Mouse (Mus musculus) cerebellum, adult 2 months (tissue): ENCODE data around the gene Siae. TPM values are rescaled to one million over a fixed set of nuclear protein-coding genes. Genes with fewer than 3 reads are reported as not detected.

ENCODE experiments used
- DNase-seq, 2 experiments: peaks; one replicate each; pipeline ENCODE4 v3.0.0; 2021
- H3K27ac ChIP-seq: fragments of 200-500 bp; 2 replicates; pipeline ENCODE4 v1.5.1; 2012; ENCODE audit warnings: low read length, control low read depth, inconsistent platforms; ENCODE audit not compliant: insufficient read depth
- H3K27me3 ChIP-seq: fragments of 200-500 bp; 2 replicates; pipeline ENCODE4 v1.6.1; 2012; ENCODE audit warnings: inconsistent platforms, mild to moderate bottlenecking, low read length, moderate library complexity; ENCODE audit not compliant: control insufficient read depth, insufficient read depth
- H3K4me1 ChIP-seq: fragments of 200-500 bp; 2 replicates; pipeline ENCODE4 v1.6.1; 2011; ENCODE audit warnings: low read length; ENCODE audit not compliant: control insufficient read depth, insufficient read depth
- H3K4me3 ChIP-seq: fragments of 200-500 bp; replicated peaks from 2 replicates; pipeline ENCODE3; 2011; ENCODE audit warnings: mild to moderate bottlenecking, low read depth, low read length, control low read depth; ENCODE audit not compliant: insufficient read depth
- CTCF ChIP-seq: fragments of 200-500 bp; IDR thresholded peaks from 2 replicates; pipeline ENCODE4 v1.5.1; 2011; ENCODE audit warnings: low read depth, mild to moderate bottlenecking, control low read depth, low read length, moderate library complexity, borderline replicate concordance; ENCODE audit not compliant: insufficient read depth
- POLR2A ChIP-seq: fragments of 200-500 bp; IDR thresholded peaks from 2 replicates; pipeline ENCODE4 v1.6.1; 2011; ENCODE audit warnings: low read length, control low read depth, borderline replicate concordance; ENCODE audit not compliant: insufficient read depth
- WGBS: fragments of 180-500 bp; shearing (Covaris S2); methylation state at CpG from one replicate; pipeline ENCODE4 v1.1.7; 2018; 5-methylcytosine and 5-hydroxymethylcytosine counted together
- polyA plus RNA-seq: library from polyadenylated mRNA; depleted of rRNA; stranded (reverse); fragments of >200 nt; gene quantifications from 2 replicates; pipeline ENCODE4 v1.2.3, GENCODE M21; 2012; rRNA removed

Gene Siae
- polyA plus RNA-seq, 1 experiment: 15.9 TPM

- Histone ChIP-seq H3K4me3 (no peak overlapping the region), H3K27me3 (no peaks in the 10 kb centered on the region), H3K27ac (no peak overlapping the region), H3K4me1 (no peaks in the 10 kb centered on the region)
- WGBS: 15% methylated on average over 5 of the region's 5 CpGs
- no peak for TF ChIP-seq POLR2A
- TF ChIP-seq CTCF: peak; percentile 48; the same call in 1 of the 2 replicates
- no peak for DNase-seq
These were observed 134.6 kb downstream of the Siae start for GRCm38 (mm10) chr9:37689970-37690686.

Other genes starting within 250 kb of the Siae start
- 1.5 and 1.6 TPM in 2 replicates for gene Ccdc15, start 207.3 kb upstream of the Siae start, polyA plus RNA-seq
- gene Hepacam, start 188.3 kb upstream of the Siae start, polyA plus RNA-seq: 107 and 119 TPM in 2 replicates
- 5.7 and 5.9 TPM in 2 replicates for gene Robo4, start 153.8 kb upstream of the Siae start, polyA plus RNA-seq
- 1.3 and 1.4 TPM in 2 replicates for gene Robo3, start 122.5 kb upstream of the Siae start, polyA plus RNA-seq
- gene Msantd2, start 66.4 kb upstream of the Siae start, polyA plus RNA-seq: 40.6 and 40.7 TPM in 2 replicates
- gene Esam, start 27.6 kb upstream of the Siae start, polyA plus RNA-seq: 28.2 and 28.8 TPM in 2 replicates
- gene Vsig2, start 16.4 kb upstream of the Siae start, polyA plus RNA-seq: 3.4 and 4.8 TPM in 2 replicates
- 46.6 and 66.0 TPM in 2 replicates for gene Nrgn, start 2.8 kb upstream of the Siae start, polyA plus RNA-seq
- 4.8 and 6.6 TPM in 2 replicates for gene Spa17, start 58.0 kb downstream of the Siae start, polyA plus RNA-seq
- gene Tbrg1, start 101.6 kb downstream of the Siae start, polyA plus RNA-seq: 33.5 and 34.7 TPM in 2 replicates
- not detected in 2 replicates for gene Panx3, start 113.5 kb downstream of the Siae start, polyA plus RNA-seq
- gene Olfr160, start 160.6 kb downstream of the Siae start, polyA plus RNA-seq: not detected in 2 replicates
- gene Olfr874, start 189.4 kb downstream of the Siae start, polyA plus RNA-seq: not detected in 2 replicates
- not detected in 2 replicates for gene Olfr875, start 216.2 kb downstream of the Siae start, polyA plus RNA-seq
- gene Olfr876, start 247.3 kb downstream of the Siae start, polyA plus RNA-seq: not detected in 2 replicates